Mouse (Mus musculus) retina, adult 2 months (tissue): ENCODE results near the gene Bbs10.

ENCODE experiments used
- DNase-seq: peaks from one replicate; pipeline ENCODE4 v3.0.0-alpha.2; 2012; ENCODE audit warnings: low read depth, low spot score

Gene Bbs10

DNA sequence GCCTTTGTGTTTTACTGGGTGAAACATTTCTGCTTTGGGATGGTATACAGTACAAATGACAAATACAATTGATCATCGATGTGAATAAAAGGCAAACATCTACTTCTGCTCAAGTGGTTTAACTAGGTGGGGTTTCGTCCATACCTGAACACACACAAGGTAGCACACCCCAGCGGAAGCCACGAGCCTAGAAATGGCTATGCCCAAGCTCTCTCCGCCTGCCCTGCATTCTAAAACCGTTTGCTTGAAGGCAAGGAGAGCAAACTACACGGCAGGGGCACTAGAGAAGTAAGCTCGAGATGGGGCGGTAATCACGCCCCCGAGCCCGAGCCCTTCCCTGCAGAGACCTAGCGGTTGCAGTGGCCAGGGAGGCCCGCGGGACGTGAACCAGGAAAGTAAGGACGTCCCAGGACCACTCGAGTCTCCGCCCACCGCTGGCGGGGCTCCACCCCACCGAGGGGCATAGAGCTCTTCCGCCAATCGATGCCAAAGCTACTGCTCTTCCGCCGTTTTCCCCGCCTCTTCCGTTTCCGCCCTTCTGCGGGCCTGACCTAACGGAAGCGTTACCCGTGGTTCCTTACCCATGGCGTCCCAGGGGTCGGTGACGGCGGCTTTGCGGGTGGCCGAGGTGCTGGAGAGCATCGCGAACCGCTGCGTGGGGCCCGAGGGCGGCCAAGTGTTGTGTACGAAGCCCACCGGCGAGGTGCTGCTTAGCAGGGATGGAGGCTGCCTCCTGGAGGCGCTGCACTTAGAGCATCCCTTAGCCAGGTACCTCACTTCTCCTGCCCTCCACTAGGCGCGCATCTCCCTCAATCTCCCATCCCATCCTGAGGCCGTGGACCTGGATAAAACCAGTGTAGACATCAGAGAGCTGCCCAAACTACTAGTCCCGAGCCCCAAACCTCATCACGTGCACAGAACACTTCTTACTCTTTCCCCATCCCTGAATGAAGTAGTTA is at the start of gene Bbs10:
TSS of gene Bbs10 (plus strand) at position 540 of the 959 bp plus-strand sequence.
- peak; percentile 91 for DNase-seq

DNA sequence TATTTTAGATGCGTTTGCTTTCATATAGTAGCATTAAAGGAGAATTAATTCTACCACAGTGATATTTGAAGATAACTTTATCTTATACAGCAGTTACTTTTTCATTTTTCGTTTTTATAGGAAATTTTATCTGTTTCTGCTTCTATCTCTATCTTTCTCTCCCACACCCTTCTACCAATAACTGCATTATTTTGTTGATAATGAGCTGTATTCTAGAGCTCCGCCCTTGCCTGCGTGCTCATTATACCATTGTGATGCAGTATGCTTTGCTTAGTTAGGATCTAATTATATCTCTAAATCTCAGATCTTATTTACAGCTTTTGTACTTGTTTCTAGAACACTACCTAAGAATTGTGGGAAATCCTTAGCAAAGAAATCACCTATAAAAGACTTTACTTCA is 48.3 kb upstream of the Bbs10 start:
- DNase-seq, result no peak

DNA sequence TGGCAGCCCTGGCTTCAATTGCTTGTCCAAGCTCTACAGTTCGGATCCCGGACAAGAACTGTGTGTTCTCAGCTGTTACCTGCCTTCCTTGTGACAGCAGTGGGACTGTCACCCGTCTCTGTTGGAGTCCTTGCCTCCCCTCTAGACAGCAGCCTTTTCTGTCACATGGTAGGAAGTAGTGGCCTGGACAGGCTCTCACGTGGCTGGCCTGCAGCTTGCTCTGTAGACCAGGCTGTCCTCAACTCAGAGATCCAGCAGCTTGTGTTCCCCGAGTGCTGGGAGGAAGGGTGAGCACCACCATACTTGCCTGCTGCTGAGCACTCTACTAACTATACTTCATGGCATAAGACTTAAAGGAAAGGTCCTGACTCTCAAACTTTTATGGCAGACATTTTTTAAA is 46.8 kb upstream of the Bbs10 start:
- no peak for DNase-seq

DNA sequence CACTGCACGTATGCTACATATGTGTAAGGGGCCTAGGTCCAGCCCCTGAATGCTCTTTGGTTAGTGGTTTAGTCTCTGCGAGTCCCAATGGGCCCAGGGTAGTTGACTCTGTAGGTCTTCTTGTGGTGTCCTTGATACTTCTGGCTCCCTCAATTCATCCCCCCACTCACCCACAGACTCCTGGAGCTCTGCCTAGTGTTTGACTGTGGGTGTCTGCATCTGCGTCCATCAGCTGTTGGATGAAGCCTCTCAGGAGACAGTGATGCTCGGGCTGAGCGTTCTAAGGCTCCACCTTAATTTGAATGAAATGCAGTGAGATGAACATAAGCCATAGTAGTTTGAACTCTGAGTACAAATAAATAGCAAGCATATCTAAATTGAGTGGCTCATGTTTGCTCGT is 43.3 kb upstream of the Bbs10 start:
- DNase-seq, result no peak

DNA sequence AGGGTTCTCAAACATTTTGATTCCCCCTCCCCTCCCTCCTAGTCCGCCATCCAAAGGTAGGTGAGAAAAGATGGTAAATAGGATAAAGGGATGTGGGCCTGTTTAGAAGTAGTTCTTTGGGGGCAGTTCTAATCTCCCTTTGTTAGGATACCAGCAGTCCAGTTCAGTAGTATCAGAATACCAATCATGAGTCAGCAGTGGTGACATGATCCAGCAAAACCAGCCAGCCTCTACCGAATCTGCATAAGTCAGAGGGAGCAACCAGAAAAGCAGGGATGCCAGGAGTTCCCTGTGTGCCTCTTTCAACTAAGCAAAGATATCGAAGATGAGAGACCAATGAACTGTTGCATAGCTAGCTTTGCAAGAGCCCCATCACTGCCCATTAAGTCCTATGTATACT is 42.3 kb upstream of the Bbs10 start:
- no peak for DNase-seq

DNA sequence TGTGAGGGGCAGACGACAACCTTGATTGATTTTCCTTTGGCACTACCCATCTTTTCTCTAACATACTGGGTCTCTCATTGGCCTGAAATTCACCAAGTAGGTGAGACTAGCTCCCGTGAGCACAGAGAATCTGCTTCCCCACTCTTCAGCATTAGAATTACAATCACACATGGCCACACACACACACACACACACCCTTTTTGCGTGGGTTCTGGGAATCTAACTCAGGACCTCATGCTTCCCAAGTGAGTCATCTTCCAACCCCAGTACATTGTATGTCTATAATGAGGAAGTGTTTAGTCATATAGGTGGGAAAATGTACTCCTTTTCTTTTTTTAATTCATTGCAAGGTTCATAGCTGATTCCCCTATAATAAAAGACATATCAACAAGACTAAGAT is 41.1 kb upstream of the Bbs10 start:
- no peak for DNase-seq

DNA sequence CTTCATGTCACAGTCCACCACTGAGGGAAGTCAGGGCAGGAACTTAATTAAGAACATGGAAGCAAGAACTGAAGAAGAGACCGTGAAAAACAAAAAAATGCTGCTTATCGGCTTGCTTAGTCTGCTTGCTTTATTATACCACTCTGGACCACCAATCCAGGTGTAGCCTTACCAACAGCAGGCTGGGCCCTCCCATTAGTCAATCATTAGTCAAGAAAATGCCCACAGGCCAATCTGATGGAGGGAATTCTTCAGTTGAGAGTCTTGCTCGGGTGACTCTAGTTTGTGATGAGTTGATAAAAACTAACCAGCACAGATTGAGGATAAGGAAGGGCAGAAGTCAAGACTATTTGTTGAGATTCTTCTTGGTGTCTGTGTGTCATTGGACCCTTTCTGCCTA is 40.2 kb upstream of the Bbs10 start:
- no peak for DNase-seq

DNA sequence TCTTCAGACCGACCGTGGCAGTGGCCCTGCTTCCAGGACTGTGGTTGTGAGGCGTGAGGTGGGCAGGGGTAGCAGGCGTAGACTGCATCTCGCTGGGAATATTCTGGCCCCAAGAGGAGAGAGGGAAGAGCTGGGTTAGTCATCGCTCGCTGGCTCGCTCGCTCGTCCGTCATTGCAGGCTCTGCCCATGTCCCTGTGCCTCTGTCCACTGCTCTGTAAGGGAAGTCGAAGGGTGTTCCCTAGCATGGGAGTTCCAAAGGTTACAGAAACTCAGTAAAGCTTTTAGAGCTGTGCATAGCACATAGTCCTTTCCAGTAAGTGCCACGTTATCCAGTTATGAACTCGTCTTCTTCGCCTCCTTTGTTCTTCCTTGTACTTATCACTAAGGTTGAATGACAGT is 26.8 kb upstream of the Bbs10 start:
- DNase-seq, result no peak

DNA sequence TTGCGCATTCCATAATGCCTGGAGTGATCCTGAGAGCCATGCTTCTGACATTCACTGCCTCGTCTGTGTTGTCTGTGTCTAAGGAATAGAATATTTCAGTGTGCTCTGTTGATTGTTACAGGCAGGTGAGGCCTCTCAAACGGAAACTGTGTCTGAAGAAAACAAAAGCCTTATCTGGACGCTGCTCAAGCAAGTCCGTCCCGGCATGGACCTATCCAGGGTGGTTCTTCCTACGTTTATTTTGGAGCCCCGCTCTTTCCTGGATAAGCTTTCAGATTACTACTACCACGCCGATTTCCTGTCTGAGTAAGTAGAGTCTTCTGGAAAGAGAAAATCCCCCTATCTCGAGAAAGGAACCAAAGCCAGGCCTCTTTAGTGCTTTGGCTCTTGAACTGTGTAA is 25.6 kb upstream of the Bbs10 start:
- no peak for DNase-seq

DNA sequence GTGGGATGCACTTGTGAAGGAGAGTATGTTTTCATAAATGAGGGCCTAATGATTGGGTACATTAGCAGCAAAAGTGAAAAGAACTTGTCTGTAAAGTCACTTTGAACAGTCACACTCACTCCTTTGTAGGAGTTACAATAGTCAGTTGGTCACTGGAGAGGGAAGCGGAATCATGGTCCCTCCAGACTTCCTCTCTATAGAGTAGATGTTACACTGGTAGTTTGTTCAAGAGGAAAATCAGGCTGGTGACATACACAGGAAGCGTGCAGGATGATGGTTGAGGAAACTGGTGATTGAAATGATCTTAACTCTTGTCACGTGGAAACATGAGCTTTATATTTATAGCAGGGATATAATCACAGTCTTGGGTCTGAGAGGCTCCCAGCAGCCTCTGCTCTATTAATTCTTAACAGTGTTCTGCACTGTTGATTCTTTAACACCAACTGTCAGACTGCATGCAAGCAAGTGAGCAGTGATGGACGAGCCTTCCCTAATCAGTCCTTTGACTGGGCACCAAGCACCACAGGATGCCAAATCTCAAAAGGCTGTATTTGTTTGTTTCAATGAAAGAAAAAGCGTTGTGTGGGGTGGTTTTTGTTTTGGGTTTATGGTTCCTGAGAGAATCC is 24.9 kb upstream of the Bbs10 start:
- no peak for DNase-seq

DNA sequence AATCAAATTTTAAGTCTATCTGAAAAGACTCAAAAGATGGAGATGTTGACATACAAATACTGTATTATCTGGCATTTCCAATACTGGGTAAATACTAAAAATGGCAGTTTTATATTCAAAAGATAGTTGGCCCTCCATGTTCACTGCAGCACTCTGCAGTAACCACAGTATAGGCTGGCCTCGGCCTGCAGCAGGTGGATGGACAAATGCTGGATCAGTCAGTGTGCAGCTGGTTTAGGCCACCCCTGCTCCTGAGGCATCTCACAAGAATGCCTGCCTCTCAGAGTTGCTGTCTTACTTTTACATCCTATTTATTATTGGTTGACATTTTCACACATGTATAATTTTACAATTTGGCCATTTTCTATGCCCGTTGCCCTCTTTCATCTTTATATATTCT is 22.7 kb upstream of the Bbs10 start:
- DNase-seq, result no peak

DNA sequence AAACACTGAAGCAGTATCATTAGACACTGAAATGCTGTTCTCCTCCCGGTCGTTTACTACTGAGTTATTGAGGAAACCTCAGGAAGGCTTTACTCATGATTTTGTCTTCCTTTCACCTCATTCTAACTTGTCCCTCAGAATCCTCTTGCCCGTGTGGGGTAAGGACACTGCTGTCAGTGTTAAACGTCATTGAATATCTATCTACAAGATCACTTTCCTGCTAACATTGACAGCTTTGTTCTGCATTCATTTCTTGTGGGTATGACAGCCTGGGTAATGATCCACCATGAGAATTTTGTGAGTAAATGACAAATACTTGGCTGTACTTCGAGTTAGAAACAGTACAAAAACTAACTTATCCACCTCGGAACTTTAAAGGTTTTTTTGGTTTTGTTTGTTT is 848 bp upstream of the Bbs10 start:
- DNase-seq, result no peak

DNA sequence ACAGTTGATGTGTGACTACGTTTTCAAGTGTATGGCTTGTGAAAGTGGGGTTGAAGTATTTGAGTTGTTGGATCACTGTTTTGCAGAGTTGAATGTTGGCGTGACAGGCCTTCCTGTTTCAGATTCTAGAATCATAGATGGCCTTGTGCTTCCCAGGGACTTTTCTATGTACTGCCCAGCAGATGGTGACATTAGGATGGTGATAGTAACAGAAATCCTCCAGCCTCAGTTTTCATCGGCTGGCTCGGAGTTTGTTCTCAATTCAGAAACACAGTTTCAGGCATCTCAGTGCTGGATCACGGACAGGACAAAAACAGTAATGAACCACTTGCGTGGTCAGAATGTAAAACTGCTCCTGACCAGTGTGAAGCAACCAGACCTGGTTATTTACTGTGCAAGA is 1.1 kb downstream of the Bbs10 start:
- no peak for DNase-seq

DNA sequence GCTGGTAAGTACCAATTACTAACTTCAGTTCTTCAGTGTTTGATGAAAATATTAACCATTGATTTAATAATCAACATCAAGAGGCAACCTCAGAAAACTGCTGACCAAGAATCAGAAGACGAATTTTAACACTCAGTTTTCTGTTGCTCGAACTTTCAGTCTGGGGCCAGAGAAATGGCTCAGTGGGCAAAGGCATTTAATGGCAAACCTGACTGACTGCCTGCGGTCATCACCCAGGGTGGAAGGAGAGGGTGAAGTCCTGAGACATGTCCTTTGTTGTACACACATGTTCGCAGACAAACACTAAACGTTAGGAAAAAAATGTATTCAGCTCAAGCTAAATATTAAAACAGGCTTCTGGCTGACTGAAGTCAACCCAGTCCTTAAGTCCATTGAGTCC is 2.6 kb downstream of the Bbs10 start:
- no peak for DNase-seq

DNA sequence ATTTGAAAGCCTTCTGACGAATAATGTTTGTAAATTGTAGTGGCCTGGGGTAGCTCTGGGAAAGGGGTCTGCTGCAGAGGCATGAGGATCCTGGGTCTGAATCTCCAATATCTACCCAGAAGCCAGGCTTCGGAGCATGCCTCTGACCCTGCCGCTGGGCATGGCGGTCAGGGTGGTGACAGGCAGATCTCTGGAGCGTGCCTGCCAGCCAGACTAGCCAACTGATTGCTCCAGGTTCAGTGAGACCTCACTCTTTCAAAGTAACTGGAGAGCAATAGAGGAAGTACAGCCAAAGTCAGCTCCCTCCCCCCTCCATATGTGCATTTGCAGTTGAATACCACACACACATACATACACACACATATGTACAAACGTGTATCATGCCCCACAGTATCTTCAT is 4.0 kb downstream of the Bbs10 start:
- DNase-seq, result no peak

DNA sequence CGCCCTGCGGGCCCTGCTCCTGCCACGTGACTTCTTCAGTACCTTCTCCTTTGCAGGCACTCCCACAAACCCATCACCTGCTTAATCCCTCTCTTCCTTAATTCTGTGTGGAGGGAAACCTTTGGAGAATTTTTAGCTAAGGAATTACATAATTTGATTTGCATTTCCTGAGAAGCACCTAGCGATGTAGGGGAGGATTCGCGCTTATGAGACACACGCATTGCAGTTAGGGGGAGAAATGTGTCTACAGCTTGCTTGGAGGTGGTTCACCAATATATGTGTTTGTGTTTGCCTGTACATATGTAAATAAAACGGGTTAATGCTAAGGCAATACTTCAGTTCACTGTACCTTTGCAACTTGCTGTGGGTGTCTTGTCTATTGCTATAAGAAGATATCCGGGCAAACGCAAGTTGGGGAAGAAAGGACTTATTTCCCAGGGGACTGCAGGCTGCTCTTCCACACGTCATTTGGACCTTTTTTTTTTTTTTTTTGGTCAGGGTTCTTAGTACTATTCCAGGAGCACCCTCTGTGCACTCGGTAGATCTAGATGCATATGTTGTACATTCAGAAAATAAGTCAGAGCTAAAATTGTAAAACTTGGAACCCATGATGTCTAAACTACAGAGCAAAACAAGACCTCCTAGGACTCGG is 10.5 kb downstream of the Bbs10 start:
- DNase-seq, result no peak

DNA sequence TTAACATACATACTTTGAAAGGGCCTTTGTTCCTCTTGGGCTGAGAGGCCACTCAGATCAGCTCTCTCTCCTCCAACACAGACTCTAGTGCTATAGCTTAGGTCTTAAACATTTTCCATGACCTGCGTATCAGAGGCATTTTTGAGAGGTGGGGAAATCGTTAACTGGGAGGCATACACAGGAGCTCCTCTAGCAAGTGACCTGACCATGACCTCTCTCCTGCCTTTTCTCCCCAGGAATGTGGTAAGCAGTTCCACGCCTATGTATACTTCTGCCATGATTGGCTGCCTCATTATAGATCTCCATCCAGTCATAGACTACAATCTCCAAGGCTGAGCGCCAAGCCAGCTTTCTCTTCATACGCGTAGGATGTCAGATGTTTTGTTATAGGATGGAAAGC is 14.8 kb downstream of the Bbs10 start:
- DNase-seq, result no peak

DNA sequence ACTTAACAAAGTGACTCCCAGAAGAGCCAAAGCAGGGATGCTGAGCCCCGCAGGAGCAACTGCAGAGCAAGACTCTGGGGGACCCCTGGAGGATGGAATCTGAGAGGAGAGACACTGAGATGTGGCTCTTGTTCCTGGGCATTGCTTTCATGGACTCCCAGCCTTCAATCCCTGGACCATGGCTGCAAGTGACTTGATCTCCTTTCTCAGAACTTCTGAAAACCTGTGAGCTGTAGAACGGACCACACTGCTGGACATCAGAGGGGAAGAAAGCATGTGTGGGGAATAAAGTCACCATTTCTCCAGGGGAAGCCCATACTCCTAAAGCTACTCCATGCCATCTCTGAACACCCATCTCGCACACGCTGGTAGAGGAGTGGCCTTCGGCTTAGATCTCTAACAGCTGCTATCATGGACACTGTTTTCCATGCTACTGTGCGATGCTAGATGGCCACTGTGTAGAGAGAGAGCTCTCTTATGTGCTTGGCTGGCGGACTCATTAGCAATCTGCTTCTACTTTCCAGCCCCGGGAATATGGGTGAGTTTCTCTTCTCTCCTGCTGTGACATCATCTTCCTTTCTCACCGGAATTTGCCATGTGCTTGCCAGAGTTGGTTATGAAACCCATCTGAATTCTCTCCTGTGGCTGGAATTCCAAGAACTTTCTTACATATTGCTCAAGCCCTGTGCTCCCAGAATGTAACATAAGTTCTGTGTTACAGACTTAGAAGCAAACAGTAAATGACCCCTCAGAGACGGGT is 16.3 kb downstream of the Bbs10 start:
- DNase-seq, result no peak

DNA sequence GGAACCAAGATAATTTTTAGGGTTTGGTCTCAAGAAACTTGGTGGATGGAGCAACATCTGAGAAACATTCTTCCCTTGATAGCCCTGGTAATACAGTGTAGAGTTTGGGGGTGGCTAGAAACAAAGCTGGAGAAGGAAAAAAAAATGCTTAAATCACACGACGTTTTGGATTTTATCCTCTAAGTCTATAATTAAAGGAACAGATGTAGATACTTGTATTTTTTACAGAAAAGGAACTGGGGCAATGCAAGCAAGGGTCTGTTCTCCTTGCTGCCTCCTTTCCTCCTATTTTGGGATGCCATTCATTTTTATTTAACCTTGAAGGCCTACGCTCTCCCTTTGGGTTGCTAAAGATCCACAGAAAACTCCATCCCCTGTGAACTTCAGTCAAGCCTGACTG is 17.5 kb downstream of the Bbs10 start:
- DNase-seq, result no peak

DNA sequence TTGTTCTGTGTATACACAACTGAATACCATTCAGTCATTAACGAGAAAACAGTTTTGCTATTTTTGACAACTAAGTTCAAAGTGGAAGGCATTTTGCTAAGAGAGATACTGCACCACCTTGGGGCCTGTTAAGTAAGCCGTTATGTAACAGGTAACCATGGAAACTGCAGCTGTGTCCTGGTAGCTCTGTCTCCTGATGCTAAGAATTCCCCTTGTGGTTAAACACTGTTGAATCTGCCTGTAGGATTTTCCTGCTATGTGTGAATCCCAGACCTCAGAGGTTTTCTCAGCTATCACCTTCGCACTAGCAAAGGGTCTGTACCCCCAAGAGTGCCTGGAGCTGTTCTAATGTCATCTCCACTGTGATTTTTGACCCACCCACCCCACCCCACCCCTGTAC is 19.5 kb downstream of the Bbs10 start:
- DNase-seq, result peak; percentile 33

DNA sequence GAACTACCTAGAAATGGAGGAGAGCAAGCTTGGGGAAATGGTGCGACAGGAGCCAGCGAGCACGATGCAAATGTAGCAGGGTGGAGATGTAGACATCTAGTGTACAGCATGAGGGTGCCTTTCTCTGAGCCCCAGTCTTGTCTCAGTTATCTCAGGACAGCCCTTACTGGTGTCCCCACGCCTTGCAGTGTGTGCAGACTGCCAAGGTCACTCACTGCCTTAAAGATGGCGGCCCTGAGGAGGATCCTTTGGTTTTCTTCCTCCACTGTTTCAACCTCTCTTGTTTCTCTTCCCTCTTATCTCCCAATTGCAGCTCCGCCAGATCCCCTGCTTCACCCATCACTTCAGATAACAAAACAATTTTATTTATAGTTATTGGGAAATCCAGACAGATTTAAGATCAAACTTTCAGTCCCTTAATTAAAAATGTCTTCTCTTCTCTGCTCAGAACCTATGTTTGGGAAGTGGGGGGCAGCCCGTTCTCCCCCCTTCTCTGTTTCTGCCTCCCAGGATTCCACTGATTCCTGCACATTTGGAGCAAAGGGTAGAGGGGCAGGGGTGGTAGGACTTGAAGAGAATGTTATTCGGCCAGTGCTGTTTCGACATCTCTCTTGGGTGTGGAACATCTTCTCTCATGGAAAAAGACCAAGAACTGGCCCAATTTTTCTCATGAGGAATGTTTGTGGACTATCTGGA is 20.5 kb downstream of the Bbs10 start:
- DNase-seq, result no peak
